Mouse (Mus musculus) olfactory bulb, adult 2 months (tissue): ENCODE measurements at regions not wholly inside any gene's neighbourhood (a gene's known extent, or its start where the extent isn't known, plus 50 kb on each side); places are given as distances from the start of the nearest gene placed in this dataset.

ENCODE experiments used
- H3K27ac ChIP-seq: fragments of 200-500 bp; 2 replicates; pipeline ENCODE4 v1.5.1; 2012; ENCODE audit warnings: low read depth, low read length; ENCODE audit not compliant: insufficient read depth
- H3K4me1 ChIP-seq: fragments of 200-500 bp; 2 replicates; pipeline ENCODE4 v1.6.1; 2012; ENCODE audit warnings: low read length; ENCODE audit not compliant: control insufficient read depth, insufficient read depth
- H3K4me3 ChIP-seq: fragments of 200-500 bp; 2 replicates; pipeline ENCODE4 v1.5.1; 2012; ENCODE audit warnings: mild to moderate bottlenecking, low read depth, low read length, moderate library complexity; ENCODE audit not compliant: insufficient read depth
- CTCF ChIP-seq: fragments of 200-500 bp; IDR thresholded peaks from 2 replicates; pipeline ENCODE4 v1.5.1; 2012; ENCODE audit warnings: low read depth, mild to moderate bottlenecking, low read length, moderate library complexity; ENCODE audit not compliant: insufficient read depth
- POLR2A ChIP-seq: fragments of 200-500 bp; IDR thresholded peaks from 2 replicates; pipeline ENCODE4 v1.6.1; 2012; ENCODE audit warnings: mild to moderate bottlenecking, low read depth, low read length, moderate library complexity; ENCODE audit not compliant: insufficient read depth
- WGBS: fragments of 180-500 bp; shearing (Covaris S2); methylation state at CpG from one replicate; pipeline ENCODE4 v1.1.7; 2018; 5-methylcytosine and 5-hydroxymethylcytosine counted together

DNA sequence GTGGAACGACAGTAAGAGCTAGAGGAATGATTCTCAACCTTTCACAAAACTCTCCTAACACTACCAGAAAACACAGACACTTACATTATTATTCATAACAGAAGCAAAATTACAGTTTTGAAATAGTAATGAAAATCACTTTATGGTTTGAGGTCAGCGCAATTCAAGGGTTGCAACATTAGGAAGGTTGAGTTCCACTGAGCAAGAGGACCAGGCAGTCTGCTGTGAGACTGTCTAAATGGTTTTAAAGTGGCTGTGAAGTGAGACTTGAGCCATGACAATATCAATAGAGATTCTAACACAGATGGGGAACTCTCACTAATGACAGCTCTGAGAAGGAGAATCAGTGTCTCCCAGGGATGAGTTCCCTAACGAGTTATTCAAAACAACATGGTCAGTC, 146.2 kb upstream of the Ednrb start:
- no peak overlapping the region for H3K4me3 ChIP-seq
- TF ChIP-seq POLR2A = no peak
- TF ChIP-seq CTCF = no peak
- no peaks in the 10 kb centered on the region for H3K4me1 ChIP-seq
- H3K27ac ChIP-seq = no peak overlapping the region
- WGBS = 87% methylated on average over 3 of the region's 3 CpGs

DNA sequence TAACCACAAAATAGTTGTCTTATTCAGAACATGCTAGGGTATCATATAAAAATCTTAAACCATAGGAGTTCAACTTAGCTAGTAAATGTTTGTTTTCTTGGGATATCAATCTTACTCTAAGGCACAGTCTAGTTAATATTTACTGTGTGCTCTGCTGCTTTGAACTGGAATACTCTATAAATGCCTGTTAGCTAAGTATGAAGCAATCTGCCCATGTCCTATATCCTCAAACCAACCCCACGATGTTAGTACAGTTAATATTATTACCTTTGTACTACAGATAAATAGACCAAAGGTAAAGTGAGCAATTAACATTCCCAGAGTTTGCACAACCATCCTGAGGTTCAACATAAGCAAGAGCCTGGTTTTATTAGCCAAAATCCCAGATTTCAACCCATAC, 145.7 kb upstream of the Ednrb start:
- Histone ChIP-seq H3K4me1 (no peaks in the 10 kb centered on the region), H3K27ac (no peak overlapping the region), H3K4me3 (no peak overlapping the region)
- WGBS = 91% methylated on average over 1 of the region's 1 CpGs
- TF ChIP-seq CTCF (no peak), POLR2A (no peak)

DNA sequence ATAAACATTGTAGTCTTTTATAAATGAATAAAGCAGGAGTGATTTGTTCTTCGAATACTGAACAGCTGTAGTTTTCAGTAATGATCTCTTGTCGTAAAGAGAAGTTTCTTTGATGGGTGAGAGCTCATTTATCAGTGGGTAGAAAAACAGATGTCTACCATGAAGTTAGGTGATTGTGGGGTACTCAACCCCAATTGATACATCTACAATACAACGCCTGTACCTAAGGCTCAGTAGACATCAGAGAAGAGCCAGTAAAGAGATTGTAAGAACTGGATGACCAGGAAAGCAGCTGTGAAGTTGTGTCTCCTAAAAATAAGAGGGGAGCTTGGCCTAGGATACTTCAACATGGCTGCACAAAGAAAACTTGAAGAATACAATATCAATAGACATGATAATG, 143.1 kb upstream of the Ednrb start:
- no peak for TF ChIP-seq POLR2A
- TF ChIP-seq CTCF = no peak
- no peaks in the 10 kb centered on the region for H3K4me1 ChIP-seq
- 50% methylated on average over 3 of the region's 3 CpGs for WGBS
- H3K4me3 ChIP-seq = no peak overlapping the region
- H3K27ac ChIP-seq = no peak overlapping the region

DNA sequence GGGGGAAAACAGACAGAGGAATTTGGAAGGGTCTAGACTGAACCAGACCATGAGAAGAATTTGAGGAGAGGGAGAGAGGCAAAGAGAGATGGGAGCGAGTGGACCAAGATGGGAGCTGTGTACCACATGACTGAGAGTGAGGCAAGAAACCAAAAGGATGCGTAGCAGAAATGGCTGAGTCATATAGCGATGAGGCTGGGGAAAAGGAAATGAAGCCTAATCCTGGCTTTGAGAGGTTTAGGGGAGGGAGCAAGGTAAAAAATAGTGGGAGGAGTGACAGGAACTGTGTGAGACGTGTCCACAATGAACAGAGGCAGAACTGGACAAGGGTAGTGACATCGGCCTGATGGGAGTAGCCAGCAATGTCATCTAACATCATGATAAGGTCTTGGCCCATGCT, 140.1 kb upstream of the Ednrb start:
- 96% methylated on average over 5 of the region's 5 CpGs for WGBS
- Histone ChIP-seq H3K4me3 (no peak overlapping the region), H3K27ac (no peak overlapping the region), H3K4me1 (no peaks in the 10 kb centered on the region)
- TF ChIP-seq POLR2A (no peak), CTCF (no peak)

DNA sequence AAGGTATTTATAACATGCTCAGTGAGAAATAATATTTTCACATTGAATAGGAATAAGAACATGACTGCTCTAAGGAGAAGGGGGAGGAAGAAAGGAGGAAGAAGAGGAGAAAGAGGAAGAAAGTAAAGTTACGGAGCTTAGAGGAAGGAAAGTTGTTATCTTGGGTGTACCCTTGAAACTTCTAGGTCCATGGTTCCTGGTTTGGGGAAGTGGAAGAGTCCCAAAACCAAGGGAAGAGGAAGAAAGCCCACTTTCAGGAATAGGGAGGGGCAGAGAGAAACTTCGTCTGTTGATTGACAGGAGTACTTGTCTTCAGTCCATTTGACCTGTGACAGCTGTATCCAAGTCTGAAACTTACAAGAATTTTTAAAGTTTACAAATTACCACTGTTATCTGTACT, 134.6 kb upstream of the Ednrb start:
- 87% methylated on average over 2 of the region's 2 CpGs for WGBS
- Histone ChIP-seq H3K27ac (no peak overlapping the region), H3K4me3 (no peak overlapping the region), H3K4me1 (no peaks in the 10 kb centered on the region)
- TF ChIP-seq CTCF (no peak), POLR2A (no peak)

DNA sequence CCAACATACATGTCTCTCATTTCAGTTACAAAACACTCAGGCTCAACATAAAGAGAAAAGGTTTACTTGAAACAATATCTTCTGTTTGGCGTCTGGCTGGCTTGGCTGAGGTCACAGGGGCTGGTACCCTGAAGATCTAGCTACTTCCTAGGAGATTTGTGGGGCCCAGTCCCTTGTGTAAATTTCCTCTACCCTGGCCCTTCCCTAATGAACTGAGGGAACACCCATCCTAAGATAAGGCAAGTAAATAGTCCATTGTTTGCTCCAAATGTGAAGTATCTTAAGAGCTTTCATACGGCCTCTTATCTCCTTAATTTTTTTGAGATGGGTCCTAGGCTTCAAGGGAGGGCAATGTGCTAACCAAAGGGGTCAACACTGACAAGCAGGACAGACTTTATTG, 133.6 kb upstream of the Ednrb start:
- TF ChIP-seq POLR2A (no peak), CTCF (no peak)
- no peaks in the 10 kb centered on the region for H3K4me1 ChIP-seq
- no peak overlapping the region for H3K27ac ChIP-seq
- no peak overlapping the region for H3K4me3 ChIP-seq
- 70% methylated on average over 2 of the region's 2 CpGs for WGBS

DNA sequence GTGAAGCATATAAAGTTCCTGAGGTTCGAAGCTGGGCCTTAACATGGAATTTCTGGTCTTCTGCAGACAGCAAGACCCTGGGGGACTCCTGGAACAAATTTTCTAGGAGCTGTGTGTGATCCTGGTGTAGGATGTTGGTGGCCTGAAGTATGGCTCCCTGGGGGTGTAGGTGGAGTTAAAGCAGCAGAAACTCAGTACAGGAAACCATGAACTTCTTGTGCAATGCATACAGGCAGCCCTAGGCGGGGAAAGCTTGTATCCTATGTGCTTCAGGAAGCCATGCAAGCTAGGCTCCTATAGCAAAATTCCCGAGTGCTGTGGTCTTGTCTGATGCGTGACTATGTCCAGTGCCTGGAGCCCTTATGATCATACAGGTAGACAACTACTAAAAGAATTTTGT, 129.8 kb upstream of the Ednrb start:
- TF ChIP-seq CTCF (no peak), POLR2A (no peak)
- Histone ChIP-seq H3K27ac (no peak overlapping the region), H3K4me3 (no peak overlapping the region), H3K4me1 (no peaks in the 10 kb centered on the region)
- WGBS = 94% methylated on average over 4 of the region's 4 CpGs

DNA sequence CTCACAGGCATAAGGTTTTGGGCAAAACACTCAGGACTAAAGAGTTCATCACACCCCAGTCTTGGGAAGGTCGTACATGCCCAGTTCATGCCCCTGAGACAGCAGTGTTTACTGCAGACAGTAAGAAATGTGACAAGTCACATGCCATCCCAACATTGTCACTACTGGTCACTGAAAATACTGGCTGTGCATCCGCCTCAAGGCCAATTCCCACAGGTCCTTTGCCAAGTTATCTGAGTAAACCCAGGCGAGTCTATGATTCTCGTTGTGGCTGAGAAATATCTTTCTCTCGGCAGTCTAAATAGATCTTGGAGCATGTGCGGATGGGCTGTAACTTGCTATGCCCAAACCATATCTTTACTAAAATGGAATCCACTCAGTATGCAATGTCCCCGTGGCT, 128.9 kb upstream of the Ednrb start:
- WGBS = 89% methylated on average over 7 of the region's 7 CpGs
- Histone ChIP-seq H3K4me1 (no peaks in the 10 kb centered on the region), H3K27ac (no peak overlapping the region), H3K4me3 (no peak overlapping the region)
- TF ChIP-seq POLR2A (no peak), CTCF (no peak)

DNA sequence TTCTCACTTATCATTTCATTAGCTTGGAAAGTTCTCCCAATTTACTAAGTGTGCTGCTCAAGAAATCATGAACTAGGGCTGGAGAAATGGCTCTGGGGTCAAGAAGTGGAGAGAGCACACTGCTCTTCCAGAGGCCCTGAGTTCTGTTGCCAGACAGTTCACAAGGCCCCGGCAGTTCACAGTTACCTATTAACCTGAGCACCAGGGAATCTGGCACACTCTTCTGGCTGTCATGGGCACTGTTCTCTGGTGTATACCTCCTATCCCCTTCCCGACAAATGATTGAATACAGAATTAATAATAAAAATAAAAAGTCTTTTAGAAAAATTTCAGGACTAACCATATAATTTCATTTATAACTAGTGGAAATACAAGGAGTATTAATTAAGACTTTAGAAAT, 125.1 kb upstream of the Ednrb start:
- H3K27ac ChIP-seq = no peak overlapping the region
- WGBS = 85% methylated on average over 2 of the region's 2 CpGs
- H3K4me3 ChIP-seq = no peak overlapping the region
- TF ChIP-seq CTCF (no peak), POLR2A (no peak)
- H3K4me1 ChIP-seq = no peaks in the 10 kb centered on the region

DNA sequence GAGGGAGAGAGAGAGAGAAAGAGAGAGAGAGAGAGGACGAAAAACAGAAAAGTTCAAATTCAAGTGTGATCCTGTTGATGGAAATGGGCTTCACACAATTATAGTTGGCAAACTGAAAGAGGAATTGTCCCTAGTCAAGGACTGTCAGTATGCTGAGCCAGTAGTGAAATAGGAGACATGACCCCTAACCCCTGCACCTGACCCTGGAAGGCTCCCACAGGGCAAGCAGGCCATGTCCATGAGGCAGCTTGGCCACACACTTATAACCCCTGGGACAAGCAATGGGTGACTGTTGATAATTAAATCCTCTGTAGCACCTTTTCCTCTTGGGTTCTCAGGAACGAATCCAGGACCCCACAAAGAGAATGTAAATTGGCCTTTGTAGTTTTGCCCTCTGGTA, 122.1 kb upstream of the Ednrb start:
- Histone ChIP-seq H3K4me1 (no peaks in the 10 kb centered on the region), H3K4me3 (no peak overlapping the region), H3K27ac (no peak overlapping the region)
- no peak for TF ChIP-seq POLR2A
- TF ChIP-seq CTCF = no peak
- WGBS = 56% methylated on average over 2 of the region's 2 CpGs
